Mouse (Mus musculus): ENCODE measurements around the gene Gm17467.
"Not testable (repeated sequence)": the region's sequence is repeated elsewhere in the genome, so short reads cannot be mapped to it uniquely, and the experiment has no call there.

Gene Gm17467

GRCm38 (mm10) chrX:123704691-123705090 is at the start of gene Gm17467:
Gene Gm17467, minus strand, starts transcription at chrX:123704791.
- CTCF ChIA-PET, POLR2A ChIA-PET: not testable (repeated sequence)

All from embryonic stem cell, embryonic (primary cell).